Mouse (Mus musculus) layer of hippocampus, postnatal 14 days (tissue): ENCODE data around the gene Fry. TPM values are rescaled to one million over a fixed set of nuclear protein-coding genes. Genes with fewer than 3 reads are reported as not detected.

Experiments used
- DNase-seq, 2 experiments: peaks; one replicate each; pipeline ENCODE4 v3.0.0; 2021 to 2022; ENCODE audit warnings: low spot score in 2 of 2, mixed read lengths in 1 of 2
- total RNA-seq, 2 experiments: library from RNA; stranded (reverse); gene quantifications; 2 replicates each; pipeline ENCODE4 v1.2.3; 2021

The Fry gene
- total RNA-seq, 2 experiments from 2014 or later, result 228 to 239 TPM

DNA sequence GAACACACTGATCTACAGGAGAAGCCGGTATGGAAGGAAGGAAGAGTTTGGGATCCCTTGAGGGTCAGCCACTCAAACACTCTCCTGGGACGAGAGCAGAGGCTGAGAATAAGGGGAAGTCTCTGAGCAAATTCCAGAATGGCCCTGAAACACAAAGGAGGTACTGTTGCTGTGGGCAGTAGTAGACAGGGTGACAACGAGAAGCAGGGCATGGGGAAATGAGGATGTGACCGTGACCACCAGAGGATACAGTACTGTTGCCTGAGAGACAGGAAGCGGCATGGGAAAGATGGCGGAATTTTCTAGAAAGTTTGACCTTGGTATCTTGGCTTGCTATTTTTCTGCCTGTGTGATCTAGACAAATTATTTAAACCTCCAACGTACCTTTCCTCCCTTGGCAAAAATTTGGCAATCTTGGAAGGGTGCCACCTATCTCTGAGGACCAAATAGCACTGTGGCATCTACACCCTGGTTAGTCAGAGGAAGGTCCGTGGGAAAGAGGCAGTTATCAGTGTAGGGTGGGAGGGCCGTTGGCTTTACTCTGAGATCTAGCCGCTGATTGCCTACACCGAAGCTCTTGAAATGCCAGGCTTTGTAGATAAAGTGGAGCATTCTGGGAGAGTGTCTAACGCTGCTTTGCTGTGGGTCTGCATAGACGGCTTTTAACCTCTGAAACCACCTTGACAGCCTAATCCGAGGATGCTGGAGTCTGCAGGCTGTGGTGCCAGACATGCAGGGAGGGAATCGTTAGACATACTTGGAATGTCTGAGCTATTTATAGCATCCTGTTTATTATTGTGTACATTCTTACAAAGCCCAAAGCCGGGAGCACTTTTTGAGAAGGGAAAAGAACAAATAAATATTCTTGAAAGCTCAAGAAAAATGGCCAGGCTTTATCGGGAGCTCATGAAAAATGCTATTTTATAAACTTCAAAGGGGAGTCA is 266.1 kb downstream of the Fry start:
- DNase-seq, result no peak

DNA sequence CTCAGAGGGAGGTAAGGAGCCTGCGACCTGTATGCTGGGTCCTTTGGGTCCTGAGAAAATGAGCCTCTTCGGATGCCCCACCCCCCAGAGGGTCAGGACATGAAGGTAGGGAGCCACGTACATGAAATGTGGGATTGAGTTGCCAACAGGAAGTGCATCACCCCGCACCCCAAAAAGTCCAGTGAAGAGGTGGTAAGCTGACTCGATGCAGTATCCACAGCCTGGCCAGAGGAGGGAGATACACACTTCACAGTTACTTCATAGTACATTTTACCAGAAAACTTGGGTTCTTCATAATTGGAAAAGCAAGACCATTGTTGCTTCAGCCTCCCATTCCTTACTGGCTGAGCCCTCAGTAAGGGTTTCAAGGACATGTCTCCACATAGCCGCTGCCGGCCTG is 266.8 kb downstream of the Fry start:
- no peak for DNase-seq

DNA sequence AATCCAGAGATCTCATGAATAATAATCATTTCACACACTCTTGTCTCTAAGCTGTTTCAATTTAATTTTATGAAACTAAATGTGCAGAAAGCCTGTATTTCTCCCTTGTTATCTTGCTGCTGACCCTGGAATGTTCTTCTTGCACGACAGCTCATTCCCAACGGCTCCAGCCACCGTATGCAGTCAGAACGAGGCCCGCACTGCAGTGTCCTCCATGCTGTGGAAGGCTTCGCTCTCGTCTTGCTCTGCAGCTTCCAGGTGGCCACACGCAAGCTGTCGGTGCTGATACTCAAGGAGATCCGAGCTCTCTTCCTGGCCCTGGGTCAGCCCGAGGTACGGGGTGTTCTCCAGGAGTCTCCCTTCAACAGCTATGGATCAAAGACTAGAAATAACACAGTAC is 270.2 kb downstream of the Fry start:
- no peak for DNase-seq

DNA sequence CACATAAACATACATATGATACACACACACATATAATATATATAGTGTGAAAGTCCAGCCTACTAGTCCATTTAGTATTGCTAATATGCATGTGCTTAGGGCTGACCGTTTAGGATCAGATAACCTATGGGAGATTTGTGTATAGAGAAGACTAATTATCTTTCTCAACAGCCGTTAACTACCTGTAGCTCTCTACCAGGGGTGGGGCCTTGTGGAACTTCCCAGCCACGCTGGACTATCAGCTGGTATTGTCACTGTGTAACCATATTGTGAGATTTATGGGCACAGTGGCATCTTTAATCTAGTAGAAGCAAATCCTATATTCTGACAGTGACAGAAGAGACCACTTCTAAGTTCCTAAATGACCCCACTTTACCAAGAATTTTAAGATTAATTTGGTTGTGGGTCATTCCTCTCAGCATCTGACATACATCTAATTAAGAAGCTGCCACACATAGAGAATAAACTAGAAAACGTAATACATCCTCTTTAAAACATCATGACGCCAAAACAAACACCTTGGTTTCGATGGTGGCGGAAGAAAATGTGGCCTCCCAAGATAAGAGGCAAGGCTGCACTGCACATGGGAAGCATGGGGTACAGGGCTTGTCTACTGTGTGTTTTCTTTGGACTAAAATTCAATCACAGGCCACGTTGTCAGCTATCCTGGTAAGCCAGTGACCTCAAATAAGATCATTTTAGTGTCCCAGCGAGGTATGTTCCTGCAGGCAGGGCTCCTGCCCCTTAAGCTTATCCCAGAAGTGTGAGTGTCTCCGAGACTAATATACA is 271.3 kb downstream of the Fry start:
- DNase-seq, result no peak

DNA sequence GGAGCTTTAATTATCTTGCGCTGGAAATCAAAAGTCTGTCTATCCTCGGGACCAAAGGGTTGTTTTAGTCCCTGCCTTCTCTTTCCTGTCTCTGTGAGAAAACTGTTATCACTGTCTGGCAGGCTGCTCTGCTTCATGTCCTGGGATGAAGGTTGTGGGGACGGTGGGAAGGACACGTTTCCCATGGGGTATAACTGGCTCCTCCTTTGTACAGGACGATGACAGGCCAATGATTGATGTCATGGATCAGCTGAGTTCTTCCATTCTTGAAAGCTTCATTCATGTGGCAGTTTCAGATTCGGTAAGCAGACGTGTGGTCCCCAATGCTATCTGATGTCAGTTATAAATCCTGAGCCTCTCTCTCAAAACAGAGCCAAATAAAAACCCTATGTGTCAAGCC is 272.0 kb downstream of the Fry start:
- DNase-seq, result no peak

DNA sequence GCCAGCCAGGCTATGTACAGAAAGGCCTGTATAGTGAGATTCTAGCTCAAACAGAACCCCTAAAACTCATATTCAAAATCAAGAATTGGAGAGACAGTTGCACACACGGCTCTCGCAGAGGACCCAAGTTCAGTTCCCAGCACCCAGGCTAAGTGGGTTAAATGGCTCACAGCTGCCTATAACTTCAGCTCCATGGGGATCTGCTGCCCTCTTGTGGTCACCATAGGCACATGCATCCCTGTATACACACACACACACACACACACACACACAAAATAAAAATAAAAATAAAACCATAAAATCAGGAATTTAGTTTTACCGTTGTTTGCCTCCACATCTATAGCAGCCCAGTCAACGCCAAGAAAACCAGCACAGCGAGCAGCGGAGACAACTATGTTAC is 276.2 kb downstream of the Fry start:
- no peak for DNase-seq

DNA sequence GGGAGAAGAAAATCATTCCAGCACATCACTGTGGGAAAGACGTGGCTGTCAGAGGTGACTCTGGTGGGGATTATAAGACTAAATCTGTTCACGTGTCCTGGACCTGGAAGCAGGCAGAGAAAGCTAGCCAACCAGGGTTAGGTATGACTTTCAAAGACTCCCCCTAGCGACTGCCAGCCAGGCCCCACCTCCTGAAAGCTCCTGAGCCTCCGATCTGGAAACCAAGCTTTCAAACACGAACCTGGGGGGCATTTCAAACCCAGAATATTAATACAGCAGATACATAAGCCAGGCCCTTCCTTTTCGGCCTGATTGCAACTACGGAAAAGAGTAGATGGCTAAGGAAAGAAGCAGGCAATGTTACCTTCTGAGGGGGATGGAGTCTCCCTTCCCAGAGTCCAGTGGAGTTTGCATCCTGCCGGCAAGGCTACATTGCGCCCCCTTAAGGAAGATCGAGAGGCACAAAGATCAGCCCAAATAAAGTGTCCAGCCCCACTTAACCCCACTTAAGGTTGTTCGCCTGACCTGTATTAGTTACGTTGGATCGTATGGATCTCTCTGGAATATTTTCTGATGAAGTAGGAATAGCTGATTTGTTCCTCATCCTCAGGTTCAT is 284.5 kb downstream of the Fry start:
- no peak for DNase-seq

DNA sequence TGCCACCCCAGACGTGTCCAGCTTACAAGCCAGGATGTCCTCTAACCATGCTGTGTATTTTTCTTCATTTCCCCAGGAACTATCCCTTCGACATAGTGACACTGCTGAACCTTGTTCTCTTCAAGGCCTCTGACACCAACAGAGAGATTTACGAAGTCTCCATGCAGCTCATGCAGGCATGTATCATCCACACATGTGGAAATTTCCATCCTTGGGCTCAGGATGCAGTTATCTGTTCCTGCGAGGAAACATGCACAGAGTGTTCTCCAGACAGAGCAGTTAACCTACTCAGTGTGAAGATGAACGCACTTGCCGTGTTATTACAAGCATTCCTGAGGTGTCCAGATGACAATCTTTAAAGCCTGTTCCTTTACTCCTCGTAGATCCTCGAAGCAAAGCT is 286.4 kb downstream of the Fry start:
- DNase-seq, result no peak

DNA sequence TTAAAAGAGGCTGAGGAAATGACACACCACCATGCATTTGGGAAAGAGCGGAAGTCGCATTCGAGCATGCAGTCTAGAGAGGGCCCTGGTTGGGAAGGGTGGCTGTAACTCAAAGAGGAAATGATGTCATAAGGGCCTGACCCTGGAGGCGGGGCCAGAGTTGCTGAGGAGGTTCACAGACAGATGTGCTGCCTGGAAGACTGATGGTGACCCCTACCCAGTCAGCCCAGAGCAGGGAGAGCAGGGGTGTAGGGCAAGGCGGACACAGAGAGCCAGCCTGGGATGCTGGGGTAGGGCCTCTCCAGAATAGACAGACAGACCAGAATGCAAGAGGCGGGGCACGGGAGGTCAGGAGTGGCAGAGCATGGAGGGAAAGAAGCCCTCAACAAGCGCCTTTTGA is 290.5 kb downstream of the Fry start:
- no peak for DNase-seq

DNA sequence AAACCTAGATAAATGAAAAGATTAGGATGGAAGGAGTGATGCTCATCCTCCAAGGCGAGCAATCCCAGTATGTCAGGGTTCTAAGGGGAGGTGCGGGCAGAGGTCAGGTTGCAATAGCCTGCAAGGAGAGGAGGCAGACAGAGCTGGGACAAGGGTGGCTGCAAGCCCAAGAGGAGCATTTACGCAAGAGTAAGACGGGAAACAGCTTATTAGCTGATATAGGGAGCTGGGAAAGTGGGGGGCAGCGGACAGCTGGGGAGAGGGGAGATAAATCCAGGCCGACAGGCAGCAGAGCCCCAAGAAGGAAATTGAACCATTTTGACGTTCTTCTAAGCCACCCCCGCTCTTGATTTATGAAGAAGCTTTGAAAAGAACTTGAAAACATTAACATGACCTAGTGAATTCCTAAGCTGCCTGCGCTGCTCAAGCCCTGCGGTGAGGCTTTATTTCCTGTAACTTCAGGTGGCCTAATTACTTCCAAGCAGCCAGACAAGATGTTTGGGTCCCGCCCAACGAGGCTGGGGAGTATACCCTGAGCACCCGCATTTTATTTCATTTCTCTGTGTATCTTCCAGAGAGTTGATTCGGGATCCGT is 291.1 kb downstream of the Fry start:
- DNase-seq, result no peak

DNA sequence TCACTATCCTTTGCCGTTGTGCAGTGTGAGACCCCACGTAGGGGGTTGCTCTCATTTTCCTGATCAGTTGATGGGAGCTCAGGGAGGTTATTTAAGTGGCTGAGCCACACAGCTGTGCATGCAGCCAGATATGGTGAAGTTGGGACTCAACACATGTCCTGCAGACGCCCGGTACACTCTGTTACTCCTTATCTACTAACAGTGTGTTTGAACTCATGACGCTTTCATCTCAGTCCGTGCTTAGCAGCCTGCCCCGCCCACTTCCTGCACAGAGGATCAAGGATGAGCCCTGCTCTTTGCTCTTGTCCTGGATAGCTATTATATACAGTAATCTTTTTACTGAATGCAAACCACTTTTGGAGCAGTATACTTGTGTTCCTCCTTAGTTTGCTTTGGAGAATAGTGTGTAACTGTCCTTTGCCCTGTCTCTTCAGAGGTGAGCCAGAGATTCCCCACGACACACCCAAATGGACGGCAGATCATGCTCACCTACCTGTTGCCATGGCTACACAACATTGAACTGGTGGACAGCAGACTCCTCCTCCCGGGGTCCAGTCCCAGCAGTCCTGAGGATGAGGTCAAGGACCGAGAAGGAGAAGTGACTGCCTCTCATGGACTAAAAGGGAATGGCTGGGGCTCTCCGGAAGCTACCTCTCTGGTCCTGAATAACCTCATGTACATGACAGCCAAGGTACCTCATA is 294.5 kb downstream of the Fry start:
- DNase-seq, result no peak

DNA sequence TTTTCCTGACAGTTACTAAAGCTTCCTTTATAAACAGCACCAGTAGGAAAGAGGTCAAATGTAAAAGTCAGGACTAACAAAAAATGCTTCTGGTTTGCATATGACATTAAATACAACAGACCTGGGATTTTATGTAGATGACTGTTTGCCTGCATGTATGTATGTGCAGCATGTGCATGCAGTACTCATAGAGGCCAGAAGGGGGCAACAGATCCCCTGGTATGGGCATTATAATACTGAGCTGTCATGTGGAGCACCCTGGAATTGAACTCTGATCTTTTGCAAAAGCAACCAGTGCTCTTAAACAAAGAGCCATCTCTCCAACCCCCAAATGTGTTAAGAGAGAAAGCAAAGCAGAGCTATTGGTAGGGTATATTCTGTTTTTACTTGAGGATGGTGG is 296.4 kb downstream of the Fry start:
- no peak for DNase-seq

DNA sequence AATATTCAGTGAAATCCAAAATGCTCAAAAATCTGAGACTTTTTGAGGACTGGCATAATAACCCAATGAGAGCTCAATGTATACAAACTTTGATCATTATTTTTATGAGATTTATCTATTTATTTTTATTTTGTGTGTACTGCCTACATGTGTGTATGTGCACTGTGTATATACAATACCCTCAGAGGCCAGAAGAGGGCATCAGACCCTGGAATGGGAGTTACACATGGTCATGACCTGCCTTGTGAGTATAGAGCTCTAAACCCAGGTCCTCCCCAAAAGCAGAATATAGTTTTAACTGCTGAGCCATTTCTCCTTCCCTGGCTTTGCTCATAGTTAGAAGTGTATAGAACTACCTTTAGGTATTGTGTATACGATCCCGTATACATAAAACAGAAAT is 298.8 kb downstream of the Fry start:
- DNase-seq, result no peak

DNA sequence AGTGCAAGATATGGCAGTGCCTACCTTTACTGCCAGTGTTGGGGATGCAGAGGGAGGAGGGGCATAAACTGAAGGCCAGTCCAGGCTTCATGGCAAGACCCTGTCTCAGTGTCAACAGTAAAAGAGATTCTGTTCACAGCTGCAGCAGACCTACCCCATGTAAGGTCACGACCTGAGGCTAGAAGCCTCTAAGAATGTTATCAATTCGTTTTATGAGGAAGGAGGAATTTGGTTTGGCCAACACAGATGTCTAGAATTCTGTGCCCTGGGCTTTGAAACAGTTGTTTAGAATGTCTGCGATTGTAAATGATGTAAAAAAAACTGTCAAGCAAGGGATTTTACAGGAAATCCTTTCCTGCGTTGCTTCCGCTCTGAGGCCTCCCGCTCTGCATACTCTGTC is 299.6 kb downstream of the Fry start:
- no peak for DNase-seq

DNA sequence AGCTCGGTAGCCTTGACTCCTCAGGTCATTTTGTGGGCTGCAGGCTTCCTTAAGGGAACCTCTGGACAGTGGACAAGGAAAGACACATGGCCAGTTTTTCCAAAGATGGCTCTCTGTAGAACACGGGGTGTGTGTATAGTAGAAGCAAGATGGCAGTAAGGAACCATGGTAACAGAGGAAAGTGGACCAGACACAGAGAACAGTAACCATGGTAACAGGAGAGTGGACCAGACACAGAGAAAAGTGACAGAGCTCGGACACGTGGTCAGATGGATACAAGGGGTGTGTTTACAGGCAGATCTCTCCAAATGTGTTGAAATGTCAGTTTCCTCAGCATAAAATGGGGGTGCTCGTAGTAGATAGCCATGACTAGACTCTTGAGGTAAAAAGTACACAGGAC is 306.6 kb downstream of the Fry start:
- no peak for DNase-seq

DNA sequence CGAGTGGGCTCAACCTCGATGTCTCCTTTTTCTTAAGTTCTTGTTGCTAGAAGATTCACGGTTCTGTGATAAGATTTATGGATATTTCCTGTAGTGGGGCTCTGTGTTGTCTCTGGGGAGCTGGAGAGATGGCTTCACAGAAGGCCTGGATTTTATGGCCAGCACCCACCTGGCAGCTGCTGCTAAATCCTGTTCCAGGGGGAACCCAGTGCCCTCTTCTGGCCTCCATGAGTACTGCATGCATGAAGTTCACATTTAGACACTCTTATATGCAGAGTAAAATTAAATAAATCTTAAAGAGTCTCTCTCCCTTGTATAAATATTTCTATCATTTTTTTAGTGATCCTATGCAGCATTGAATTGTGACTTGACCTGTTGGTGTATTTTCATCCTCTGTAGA is 308.1 kb downstream of the Fry start:
- peak; percentile 49 to 52 for DNase-seq

DNA sequence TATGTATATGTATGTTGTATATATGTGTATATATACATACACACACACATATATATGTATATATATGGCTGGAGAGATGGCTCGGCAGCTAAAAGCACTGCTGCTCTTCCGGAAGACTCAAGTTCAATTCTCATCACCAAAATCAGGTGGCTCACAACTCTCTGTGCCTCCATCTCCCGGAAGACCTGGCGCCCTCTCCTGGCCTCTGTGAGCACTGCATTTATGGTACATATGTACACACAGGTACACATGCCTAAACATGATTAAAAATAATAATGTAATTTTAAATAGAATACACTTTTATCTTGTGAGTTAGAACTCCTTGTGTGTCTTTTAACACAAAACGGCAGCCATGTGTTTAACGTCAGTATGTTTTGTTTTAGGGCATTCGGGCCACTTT is 312.8 kb downstream of the Fry start:
- DNase-seq, result no peak

DNA sequence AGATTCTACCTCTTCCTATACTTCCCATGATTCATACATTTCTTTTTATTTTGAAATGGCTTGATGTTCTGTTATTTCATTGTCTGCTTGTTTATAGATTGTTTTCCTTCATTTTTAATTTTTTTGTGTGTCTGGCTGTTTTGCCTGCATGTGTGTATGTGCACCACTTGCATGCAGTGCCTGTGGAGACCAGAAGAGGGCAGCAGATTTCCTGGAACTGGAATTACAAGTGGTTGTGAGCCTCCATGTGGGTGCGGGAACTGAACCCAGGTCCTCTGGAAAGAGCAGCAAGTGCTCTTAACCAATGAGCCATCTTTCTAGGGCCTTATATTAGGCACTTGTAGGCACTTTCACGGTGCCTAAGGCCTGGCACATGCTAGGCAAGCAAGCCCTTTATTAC is 314.5 kb downstream of the Fry start:
- no peak for DNase-seq

DNA sequence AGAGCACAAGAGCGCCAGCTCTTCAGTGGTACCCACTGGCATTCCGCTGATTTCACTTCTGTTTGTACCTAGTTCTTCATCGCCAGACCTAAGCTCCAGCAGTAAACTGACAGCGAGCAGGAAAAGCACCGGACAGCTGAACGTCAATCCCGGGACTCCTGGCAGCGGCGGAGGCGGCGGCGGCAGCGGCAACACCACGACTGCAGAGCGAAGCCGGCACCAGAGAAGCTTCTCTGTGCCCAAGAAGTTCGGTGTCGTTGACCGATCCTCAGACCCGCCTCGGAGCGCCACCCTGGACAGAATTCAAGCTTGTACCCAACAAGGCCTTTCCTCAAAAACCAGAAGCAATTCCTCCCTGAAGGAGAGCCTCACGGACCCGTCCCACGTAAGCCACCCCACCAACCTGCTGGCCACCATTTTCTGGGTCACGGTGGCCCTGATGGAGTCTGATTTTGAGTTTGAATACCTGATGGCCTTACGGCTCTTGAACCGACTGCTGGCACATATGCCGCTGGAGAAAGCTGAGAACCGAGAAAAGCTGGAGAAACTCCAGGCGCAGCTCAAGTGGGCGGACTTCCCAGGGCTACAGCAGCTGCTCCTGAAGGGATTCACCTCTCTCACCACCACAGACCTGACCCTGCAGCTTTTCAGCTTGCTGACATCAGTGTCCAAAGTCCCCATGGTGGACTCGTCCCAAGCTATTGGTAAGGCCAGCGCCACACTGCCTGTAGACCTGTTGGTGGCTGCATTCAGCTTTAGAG is 318.4 kb downstream of the Fry start:
- DNase-seq, result peak; percentile 40 to 45

DNA sequence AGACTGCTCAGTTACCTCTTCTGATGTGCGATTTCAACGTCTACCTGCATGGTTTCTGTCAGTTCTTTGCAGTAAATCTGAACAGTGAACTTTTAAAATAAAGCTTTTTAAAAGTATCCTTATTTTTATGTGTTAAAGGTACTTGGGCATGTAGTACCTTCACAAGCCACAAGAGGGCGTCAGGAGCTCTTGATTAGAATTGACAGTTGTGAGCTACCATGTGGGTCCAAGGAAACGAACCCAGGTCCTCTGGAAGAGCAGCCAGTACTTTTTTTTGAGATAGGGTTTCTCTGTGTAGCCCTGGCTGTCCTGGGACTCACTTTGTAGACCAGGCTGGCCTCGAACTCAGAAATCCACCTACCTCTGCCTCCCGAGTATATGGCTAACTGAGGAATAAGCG is 323.2 kb downstream of the Fry start:
- no peak for DNase-seq
